Mouse (Mus musculus) brain, embryonic 14.5 days (tissue): ENCODE data around the gene Olfr323.

Experiments
- CTCF ChIP-seq: fragments of 200-500 bp; IDR thresholded peaks from 2 replicates; pipeline ENCODE4 v1.5.1; 2012; ENCODE audit warnings: inconsistent platforms, mild to moderate bottlenecking, moderate library complexity, borderline replicate concordance; ENCODE audit not compliant: insufficient read depth, insufficient read length; ENCODE audit errors: extremely low read depth
- POLR2A ChIP-seq: fragments of 200-500 bp; IDR thresholded peaks from 2 replicates; pipeline ENCODE4 v1.6.1; 2012; ENCODE audit warnings: mild to moderate bottlenecking, inconsistent platforms, borderline replicate concordance; ENCODE audit not compliant: poor library complexity, insufficient read depth, insufficient read length, severe bottlenecking; ENCODE audit errors: extremely low read depth

GRCm38 (mm10) chr11:58641638-58642358 is 11.5 kb upstream of the Olfr323 start:
- TF ChIP-seq POLR2A (no peak), CTCF (no peak)
